Comparison of ENCODE assay signal across 27 mouse cellular contexts in the genomic region with DNA sequence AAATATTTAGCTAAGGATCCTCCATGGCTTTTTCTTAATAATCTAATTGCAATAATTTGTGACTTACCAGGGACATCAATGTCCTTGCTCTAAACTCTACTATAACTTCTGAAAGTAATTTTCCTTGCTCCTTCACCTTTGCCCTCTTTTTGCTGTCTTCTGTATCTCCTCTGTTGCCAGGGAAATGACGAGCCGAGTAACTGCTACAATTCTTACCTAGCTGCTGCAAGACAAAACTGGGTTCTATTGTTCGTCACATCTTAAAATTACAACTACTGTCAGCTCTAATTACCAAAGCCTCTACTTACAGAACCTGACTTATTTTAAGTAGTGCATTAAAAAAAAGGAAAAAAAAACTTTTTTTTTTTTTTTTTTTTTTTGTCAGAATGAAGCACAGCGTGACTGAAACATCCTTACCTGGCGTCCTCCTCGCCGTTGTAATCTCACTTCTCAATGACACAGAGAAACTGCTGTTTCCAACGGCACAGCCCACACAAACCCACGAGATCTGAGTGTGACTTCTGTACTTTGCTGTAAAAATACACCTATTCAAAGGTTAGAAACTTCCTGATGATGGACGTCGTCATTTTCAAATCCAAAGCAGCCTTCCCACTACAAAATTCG.
DNase-seq lines count a peak whose midpoint lies in the region; ATAC-seq and TF ChIP-seq lines count a peak whose summit lies in the region.
"Had no signal": no experiment of that assay in that cellular context is flagged by ENCODE, and none has a peak within 500 bp of the region (broad histone marks: within the 10 kb centered on the region; RNA-seq: fewer than 3 reads in every experiment).

No protein-coding gene starts in this region.

- TF ChIP-seq POLR2A in cortical plate, adult 2 months (IDR thresholded peaks at IDR 0.05; ENCODE audit: extremely low read depth, insufficient read depth, low read length): no peak

- H3K4me1 ChIP-seq in forebrain, postnatal 0 days (ENCODE audit: insufficient read depth): no peaks in the 10 kb centered on the region
- no peaks in the 10 kb centered on the region for H3K4me1 ChIP-seq in forebrain, embryonic 13.5 days
- no peaks in the 10 kb centered on the region for H3K4me1 ChIP-seq in cortical plate, adult 2 months (ENCODE audit: control insufficient read depth, insufficient read depth, low read length)
- H3K4me1 ChIP-seq: embryonic facial prominence, embryonic 15.5 days; heart, embryonic 12.5 days; hindbrain, embryonic 12.5 days; liver, embryonic 15.5 days; lung, embryonic 15.5 days had no signal

- H3K27ac ChIP-seq in forebrain, postnatal 0 days (ENCODE audit: low read depth, low read length): no peak overlapping the region; the same call in 1 of the 2 replicates
- no peak overlapping the region for H3K27ac ChIP-seq in forebrain, embryonic 13.5 days
- peak overlapping the region; percentile 5; the same call in 1 of the 2 replicates for H3K27ac ChIP-seq in left cerebral cortex, adult 2 months
- H3K27ac ChIP-seq in cortical plate, adult 2 months (ENCODE audit: insufficient read depth, low read length): no peak overlapping the region
- H3K27ac ChIP-seq: embryonic facial prominence, embryonic 15.5 days; hindbrain, embryonic 12.5 days; limb, embryonic 10.5 days; liver, embryonic 15.5 days; lung, embryonic 15.5 days; stomach, postnatal 0 days had no signal

- H3K9me3 ChIP-seq in forebrain, postnatal 0 days (ENCODE audit: low read length): no peaks in the 10 kb centered on the region
- H3K9me3 ChIP-seq in forebrain, embryonic 13.5 days (replicated peaks): no peaks in the 10 kb centered on the region
- H3K9me3 ChIP-seq: embryonic facial prominence, embryonic 15.5 days; heart, embryonic 12.5 days; hindbrain, embryonic 12.5 days; limb, embryonic 10.5 days; liver, embryonic 15.5 days; lung, embryonic 15.5 days had no signal

- H3K4me3 ChIP-seq in forebrain, postnatal 0 days (ENCODE audit: low read depth, low read length): no peak overlapping the region
- H3K4me3 ChIP-seq in forebrain, embryonic 13.5 days: no peak overlapping the region
- H3K4me3 ChIP-seq in left cerebral cortex, adult 2 months: 0 out of 2 replicates have a peak overlapping the region, but pooled peaks have one; percentile 13
- H3K4me3 ChIP-seq in cortical plate, adult 2 months (ENCODE audit: insufficient read depth, low read length): peak overlapping the region; percentile 22
- H3K4me3 ChIP-seq: embryonic facial prominence, embryonic 15.5 days; heart, embryonic 12.5 days; hindbrain, embryonic 12.5 days; limb, embryonic 10.5 days; liver, embryonic 15.5 days; lung, embryonic 15.5 days had no signal

- H3K9ac ChIP-seq in forebrain, postnatal 0 days: no peak overlapping the region
- no peak overlapping the region for H3K9ac ChIP-seq in forebrain, embryonic 13.5 days
- H3K9ac ChIP-seq: embryonic facial prominence, embryonic 15.5 days; heart, embryonic 12.5 days; hindbrain, embryonic 12.5 days; liver, embryonic 15.5 days; lung, embryonic 15.5 days had no signal

- intact Hi-C loops in left cerebral cortex, adult 2 months (cut with DNase I): no loop called here
- intact Hi-C loops in left cerebral cortex, postnatal 36 days (cut with DNase I): no loop called here
- intact Hi-C loops in heart, postnatal 10 days (cut with DNase I): no loop called here

- ATAC-seq in forebrain, postnatal 0 days: peak; percentile 86; the same call in 1 of the 2 replicates
- ATAC-seq in forebrain, embryonic 13.5 days: no peak

- no peak for TF ChIP-seq CTCF in forebrain, postnatal 0 days (IDR thresholded peaks at IDR 0.05; ENCODE audit: low read depth)
- TF ChIP-seq CTCF in left cerebral cortex, adult 2 months (IDR thresholded peaks at IDR 0.05): no peak
- TF ChIP-seq CTCF in cortical plate, adult 2 months (IDR thresholded peaks at IDR 0.05; ENCODE audit: extremely low read depth, insufficient read depth, low read length): no peak

- no peaks in the 10 kb centered on the region for H3K36me3 ChIP-seq in forebrain, postnatal 0 days (ENCODE audit: insufficient read depth)
- no peaks in the 10 kb centered on the region for H3K36me3 ChIP-seq in forebrain, embryonic 13.5 days (ENCODE audit: poor library complexity, severe bottlenecking)
- H3K36me3 ChIP-seq: embryonic facial prominence, embryonic 15.5 days; heart, embryonic 12.5 days; hindbrain, embryonic 12.5 days; limb, embryonic 10.5 days; liver, embryonic 15.5 days; lung, embryonic 15.5 days had no signal

- H3K27me3 ChIP-seq in forebrain, postnatal 0 days (ENCODE audit: insufficient read depth, low read length): no peaks in the 10 kb centered on the region
- H3K27me3 ChIP-seq in forebrain, embryonic 13.5 days: no peaks in the 10 kb centered on the region
- H3K27me3 ChIP-seq: embryonic facial prominence, embryonic 15.5 days; heart, embryonic 12.5 days; hindbrain, embryonic 12.5 days; liver, embryonic 15.5 days; lung, embryonic 15.5 days had no signal

- peak; percentile 17 for DNase-seq in forebrain, postnatal 0 days
- peak in 1 of 2 experiments; percentile 26 for DNase-seq in left cerebral cortex, adult 2 months (ENCODE audit: extremely low spot score in 1 of 2, low spot score in 2 of 2)
- no peak for DNase-seq in left cerebral cortex, postnatal 36 days (ENCODE audit: low spot score in 2 of 2)
- peak; percentile 62 for DNase-seq in brain, adult 2 months (ENCODE audit: low read depth, low spot score)
- DNase-seq in lung, postnatal 25 days (ENCODE audit: low spot score): no peak
- DNase-seq in heart, postnatal 10 days: no peak
- DNase-seq: cerebellum, adult 2 months; cerebellum, postnatal 36 days; gastrocnemius, postnatal 10 days; heart, adult 18-20 months; heart, postnatal 14 days; kidney, adult 18-20 months; kidney, postnatal 4 days; liver; lung, postnatal 4 days; midbrain, embryonic 14.5 days; thymus, adult 2 months; thymus, postnatal 4 days had no signal

- 77% methylated on average over 12 of the region's 12 CpGs for WGBS in forebrain, postnatal 0 days
- WGBS in forebrain, embryonic 13.5 days: 82% methylated on average over 12 of the region's 12 CpGs

- no peak overlapping the region for H3K4me2 ChIP-seq in forebrain, postnatal 0 days (ENCODE audit: low read depth)
- no peak overlapping the region for H3K4me2 ChIP-seq in forebrain, embryonic 13.5 days
- H3K4me2 ChIP-seq: embryonic facial prominence, embryonic 15.5 days; heart, embryonic 12.5 days; hindbrain, embryonic 12.5 days; liver, embryonic 15.5 days; lung, embryonic 15.5 days had no signal

Comparison
In these comparisons a context has a peak if more than half of its experiments do, and no peak if none do; other contexts are left out.
1. DNase-seq: peak in forebrain, postnatal 0 days (single experiment) and brain, adult 2 months (single experiment); none in left cerebral cortex, postnatal 36 days (0 of 2), lung, postnatal 25 days (single experiment) and heart, postnatal 10 days (0 of 2).
2. H3K4me3 ChIP-seq: peak in left cerebral cortex, adult 2 months (single experiment) and cortical plate, adult 2 months (single experiment); none in forebrain, postnatal 0 days (single experiment) and forebrain, embryonic 13.5 days (single experiment).